11 mouse cellular contexts compared by ENCODE assay signal in the genomic region with DNA sequence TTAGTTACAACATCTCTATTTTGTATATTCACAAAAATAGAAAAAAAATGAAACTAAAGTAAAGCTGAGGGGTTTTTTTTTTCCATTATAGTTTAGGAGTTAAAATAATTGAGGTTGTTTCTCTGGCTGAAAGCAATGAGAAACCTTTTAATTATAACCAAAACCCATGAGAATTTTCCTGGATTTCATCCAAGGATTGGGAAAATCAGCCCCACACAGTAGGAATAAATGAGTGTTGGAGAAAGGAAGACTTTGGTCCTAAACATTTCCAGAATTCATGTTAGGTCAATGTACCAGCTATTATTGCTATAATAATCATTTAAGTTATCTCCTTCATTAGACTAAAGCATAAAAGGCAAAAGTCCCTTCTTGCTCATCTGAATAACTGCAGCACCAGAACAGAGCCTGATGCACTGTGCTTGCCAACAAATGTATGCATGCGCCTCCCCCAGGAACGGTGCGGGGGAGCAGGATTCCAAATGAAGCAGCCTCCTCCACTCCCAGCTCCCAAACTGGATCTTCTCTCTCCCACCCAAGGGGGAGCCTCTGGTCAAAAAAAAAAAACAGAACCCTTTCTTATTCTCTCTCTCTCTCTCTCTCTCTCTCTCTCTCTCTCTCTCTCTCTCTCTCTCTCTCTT.
DNase-seq lines count a peak whose midpoint lies in the region; ATAC-seq and TF ChIP-seq lines count a peak whose summit lies in the region.
"Had no signal": no experiment of that assay in that cellular context is flagged by ENCODE, and none has a peak within 500 bp of the region (broad histone marks: within the 10 kb centered on the region; RNA-seq: fewer than 3 reads in every experiment).

No protein-coding gene starts in this region.

- H3K9ac ChIP-seq in embryonic facial prominence, embryonic 15.5 days, result no peak overlapping the region
- no peak overlapping the region for H3K9ac ChIP-seq in midbrain, embryonic 14.5 days (replicated peaks; ENCODE audit: low read length)
- H3K9ac ChIP-seq: kidney, embryonic 15.5 days had no signal

- peak; percentile 5 for DNase-seq in kidney, postnatal 14 days
- DNase-seq in kidney, adult 9 months, result no peak
- DNase-seq in layer of hippocampus, adult 18-20 months (ENCODE audit: low spot score in 2 of 2), result peak; percentile 67 to 82
- DNase-seq in midbrain, embryonic 14.5 days, result peak; percentile 47
- no peak for DNase-seq in urinary bladder, adult 2 months (ENCODE audit: low spot score)
- no peak for DNase-seq in thymus, adult 2 months
- DNase-seq in heart, postnatal 10 days, result no peak
- DNase-seq: cerebellum, postnatal 36 days had no signal

- TF ChIP-seq CTCF in thymus, adult 2 months (IDR thresholded peaks at IDR 0.05; ENCODE audit: borderline replicate concordance, control insufficient read depth, extremely low read depth, insufficient read depth, low read length, poor library complexity), result no peak

- peaks cover 14% of the 10 kb centered on the region; the same call in 1 of the 2 replicates for H3K4me1 ChIP-seq in embryonic facial prominence, embryonic 15.5 days
- H3K4me1 ChIP-seq in midbrain, embryonic 14.5 days (ENCODE audit: control insufficient read depth, insufficient read depth, low read length), result peaks cover 4% of the 10 kb centered on the region; the same call in 1 of the 2 replicates
- no peaks in the 10 kb centered on the region for H3K4me1 ChIP-seq in thymus, adult 2 months (replicated peaks; ENCODE audit: control insufficient read depth, insufficient read depth, low read length)

- H3K27ac ChIP-seq in embryonic facial prominence, embryonic 15.5 days (replicated peaks), result peak overlapping the region; percentile 70; the same call in 1 of the 2 replicates
- H3K27ac ChIP-seq in midbrain, embryonic 14.5 days (replicated peaks; ENCODE audit: low read depth, low read length), result no peak overlapping the region
- H3K27ac ChIP-seq in thymus, adult 2 months (ENCODE audit: control insufficient read depth, insufficient read depth, low read length), result no peak overlapping the region
- H3K27ac ChIP-seq: kidney, embryonic 15.5 days had no signal

- H3K4me3 ChIP-seq in embryonic facial prominence, embryonic 15.5 days (replicated peaks), result no peak overlapping the region
- no peak overlapping the region for H3K4me3 ChIP-seq in midbrain, embryonic 14.5 days (replicated peaks; ENCODE audit: low read depth, low read length)
- H3K4me3 ChIP-seq in thymus, adult 2 months (ENCODE audit: control insufficient read depth, insufficient read depth, low read length), result no peak overlapping the region
- H3K4me3 ChIP-seq: kidney, embryonic 15.5 days had no signal

- 17% methylated on average over 3 of the region's 3 CpGs for WGBS in embryonic facial prominence, embryonic 15.5 days
- 36% methylated on average over 3 of the region's 3 CpGs for WGBS in midbrain, embryonic 14.5 days
- WGBS in thymus, adult 2 months, result 64% methylated on average over 3 of the region's 3 CpGs

- H3K9me3 ChIP-seq in embryonic facial prominence, embryonic 15.5 days (replicated peaks), result no peaks in the 10 kb centered on the region
- no peaks in the 10 kb centered on the region for H3K9me3 ChIP-seq in midbrain, embryonic 14.5 days (ENCODE audit: control insufficient read depth, low read length)
- H3K9me3 ChIP-seq: kidney, embryonic 15.5 days had no signal

- no peak for TF ChIP-seq POLR2A in thymus, adult 2 months (IDR thresholded peaks at IDR 0.05; ENCODE audit: control insufficient read depth, extremely low read depth, insufficient read depth, low read length, poor library complexity)

- no peaks in the 10 kb centered on the region for H3K36me3 ChIP-seq in embryonic facial prominence, embryonic 15.5 days
- no peaks in the 10 kb centered on the region for H3K36me3 ChIP-seq in midbrain, embryonic 14.5 days (ENCODE audit: control insufficient read depth, insufficient read depth, low read length)
- H3K36me3 ChIP-seq in thymus, adult 2 months (ENCODE audit: control insufficient read depth, insufficient read depth, low read length), result no peaks in the 10 kb centered on the region
- H3K36me3 ChIP-seq: kidney, embryonic 15.5 days had no signal

- H3K27me3 ChIP-seq in embryonic facial prominence, embryonic 15.5 days, result no peaks in the 10 kb centered on the region
- no peaks in the 10 kb centered on the region for H3K27me3 ChIP-seq in midbrain, embryonic 14.5 days (ENCODE audit: control insufficient read depth, insufficient read depth, low read length)
- H3K27me3 ChIP-seq in thymus, adult 2 months (ENCODE audit: control insufficient read depth, insufficient read depth, low read length), result no peaks in the 10 kb centered on the region
- H3K27me3 ChIP-seq: kidney, embryonic 15.5 days had no signal

- H3K4me2 ChIP-seq in embryonic facial prominence, embryonic 15.5 days (replicated peaks), result 0 out of 2 replicates have a peak overlapping the region, but pooled peaks have one; percentile 2
- no peak overlapping the region for H3K4me2 ChIP-seq in midbrain, embryonic 14.5 days (ENCODE audit: low read length)
- H3K4me2 ChIP-seq: kidney, embryonic 15.5 days had no signal

- ATAC-seq in embryonic facial prominence, embryonic 15.5 days (ENCODE audit: insufficient number of reproducible peaks, low FRiP score, low TSS enrichment, low read depth), result no peak
- no peak for ATAC-seq in midbrain, embryonic 14.5 days (ENCODE audit: low FRiP score, low TSS enrichment)
- ATAC-seq: lung, postnatal 0 days had no signal

- intact Hi-C loops in heart, postnatal 10 days (cut with DNase I), result no loop called here

Comparison
In these comparisons a context has a peak if more than half of its experiments do, and no peak if none do; other contexts are left out.
1. DNase-seq: peak in kidney, postnatal 14 days (single experiment), layer of hippocampus, adult 18-20 months (2 of 2) and midbrain, embryonic 14.5 days (single experiment); none in kidney, adult 9 months (single experiment), urinary bladder, adult 2 months (single experiment), thymus, adult 2 months (single experiment) and heart, postnatal 10 days (0 of 2).